Mouse (Mus musculus): ENCODE measurements around the gene Ppp4r1.

Ppp4r1 gene

GRCm38 (mm10) chr17:65782551-65783141 is at the start of gene Ppp4r1:
Ppp4r1 (plus strand) TSS chr17:65782573.
- no peak; the same call in 1 of the 2 replicates for TF ChIP-seq GATA4 (IDR thresholded peaks at IDR 0.05; ENCODE audit: insufficient replicate concordance, low read length)

GRCm38 (mm10) chr17:65732666-65733065 is 49.7 kb upstream of the Ppp4r1 start:
- TF ChIP-seq GATA4 (IDR thresholded peaks at IDR 0.05; ENCODE audit: insufficient replicate concordance, low read length) = no peak

GRCm38 (mm10) chr17:65735088-65735487 is 47.3 kb upstream of the Ppp4r1 start:
- TF ChIP-seq GATA4 (IDR thresholded peaks at IDR 0.05; ENCODE audit: insufficient replicate concordance, low read length) = no peak

- TF ChIP-seq GATA4 (IDR thresholded peaks at IDR 0.05; ENCODE audit: insufficient replicate concordance, low read length) = no peak
Observed at GRCm38 (mm10) chr17:65737175-65737574, 45.2 kb upstream of the Ppp4r1 start.

- peak; percentile 71; the same call in 1 of the 2 replicates for TF ChIP-seq GATA4 (IDR thresholded peaks at IDR 0.05; ENCODE audit: insufficient replicate concordance, low read length)
Observed at GRCm38 (mm10) chr17:65737622-65738021, 44.8 kb upstream of the Ppp4r1 start.

- TF ChIP-seq GATA4 (IDR thresholded peaks at IDR 0.05; ENCODE audit: insufficient replicate concordance, low read length) = no peak
Observed at GRCm38 (mm10) chr17:65739874-65740725, 42.3 kb upstream of the Ppp4r1 start.

GRCm38 (mm10) chr17:65741565-65741964 is 40.8 kb upstream of the Ppp4r1 start:
- no peak for TF ChIP-seq GATA4 (IDR thresholded peaks at IDR 0.05; ENCODE audit: insufficient replicate concordance, low read length)

GRCm38 (mm10) chr17:65742245-65742905 is 40.0 kb upstream of the Ppp4r1 start:
- TF ChIP-seq GATA4 (IDR thresholded peaks at IDR 0.05; ENCODE audit: insufficient replicate concordance, low read length) = no peak

GRCm38 (mm10) chr17:65742969-65743368 is 39.4 kb upstream of the Ppp4r1 start:
- no peak for TF ChIP-seq GATA4 (IDR thresholded peaks at IDR 0.05; ENCODE audit: insufficient replicate concordance, low read length)

- TF ChIP-seq GATA4 (IDR thresholded peaks at IDR 0.05; ENCODE audit: insufficient replicate concordance, low read length) = no peak
Observed at GRCm38 (mm10) chr17:65743664-65744330, 38.6 kb upstream of the Ppp4r1 start.

- no peak for TF ChIP-seq GATA4 (IDR thresholded peaks at IDR 0.05; ENCODE audit: insufficient replicate concordance, low read length)
Observed at GRCm38 (mm10) chr17:65746314-65746713, 36.1 kb upstream of the Ppp4r1 start.

GRCm38 (mm10) chr17:65748997-65749396 is 33.4 kb upstream of the Ppp4r1 start:
- no peak for TF ChIP-seq GATA4 (IDR thresholded peaks at IDR 0.05; ENCODE audit: insufficient replicate concordance, low read length)

GRCm38 (mm10) chr17:65749803-65750202 is 32.6 kb upstream of the Ppp4r1 start:
- no peak for TF ChIP-seq GATA4 (IDR thresholded peaks at IDR 0.05; ENCODE audit: insufficient replicate concordance, low read length)

- no peak for TF ChIP-seq GATA4 (IDR thresholded peaks at IDR 0.05; ENCODE audit: insufficient replicate concordance, low read length)
Observed at GRCm38 (mm10) chr17:65750301-65750700, 32.1 kb upstream of the Ppp4r1 start.

- TF ChIP-seq GATA4 (IDR thresholded peaks at IDR 0.05; ENCODE audit: insufficient replicate concordance, low read length) = no peak
Observed at GRCm38 (mm10) chr17:65753130-65753529, 29.2 kb upstream of the Ppp4r1 start.
